Mouse (Mus musculus): ENCODE data around the gene Pkp4. TPM values are rescaled to one million over a fixed set of nuclear protein-coding genes. Genes with fewer than 3 reads are reported as not detected.

Gene Pkp4
- polyA plus RNA-seq, 1 experiment from 2014 or later = 14.7 TPM

DNA sequence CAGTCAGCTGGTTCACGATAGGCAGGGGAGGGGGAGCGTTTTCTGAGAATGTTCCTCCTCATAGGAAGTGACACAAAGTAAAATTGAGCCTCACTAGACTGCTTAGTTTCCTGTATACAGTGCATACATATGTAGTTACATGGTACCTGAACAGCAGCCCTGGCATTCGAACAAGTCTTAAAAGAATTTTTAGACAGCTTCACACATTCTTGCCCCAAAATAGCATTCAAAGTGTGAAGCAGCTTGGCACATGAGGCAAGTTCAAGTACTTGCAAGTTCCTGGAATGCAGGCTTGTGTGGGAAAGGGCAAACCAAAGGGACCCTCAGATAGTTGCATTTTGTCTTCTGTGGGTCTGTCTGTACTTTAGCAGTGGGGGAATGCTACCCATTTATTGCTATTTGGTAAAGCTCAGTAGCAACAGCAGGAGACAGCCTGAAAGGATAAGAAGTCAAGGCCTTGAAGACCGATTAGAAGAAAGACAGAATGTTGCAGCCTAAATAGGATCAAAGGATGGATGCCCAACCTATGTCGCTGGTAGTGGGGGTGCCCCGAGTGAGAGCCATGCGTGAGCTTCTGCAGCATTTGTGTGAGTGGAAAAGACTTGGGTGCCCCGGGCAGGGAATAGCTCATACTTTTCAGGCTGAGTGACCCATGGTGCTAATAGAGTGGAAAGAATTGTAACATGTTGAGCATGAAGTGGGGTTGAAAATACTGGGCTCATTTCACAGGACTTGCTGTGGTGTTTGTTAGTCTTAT lies 124.3 kb downstream of the Pkp4 start:
- H3K27ac ChIP-seq (replicated peaks) = no peak overlapping the region
- WGBS = 89% methylated on average over 8 of the region's 8 CpGs
- no peak for ATAC-seq (ENCODE audit: low FRiP score, low read depth)
- H3K9ac ChIP-seq (replicated peaks) = no peak overlapping the region
- H3K4me1 ChIP-seq = peaks cover 2% of the 10 kb centered on the region; the same call in 1 of the 2 replicates
- H3K27me3 ChIP-seq = no peaks in the 10 kb centered on the region
- no peaks in the 10 kb centered on the region for H3K36me3 ChIP-seq
- no peaks in the 10 kb centered on the region for H3K9me3 ChIP-seq
- no peak overlapping the region for H3K4me3 ChIP-seq
- H3K4me2 ChIP-seq (replicated peaks) = no peak overlapping the region

DNA sequence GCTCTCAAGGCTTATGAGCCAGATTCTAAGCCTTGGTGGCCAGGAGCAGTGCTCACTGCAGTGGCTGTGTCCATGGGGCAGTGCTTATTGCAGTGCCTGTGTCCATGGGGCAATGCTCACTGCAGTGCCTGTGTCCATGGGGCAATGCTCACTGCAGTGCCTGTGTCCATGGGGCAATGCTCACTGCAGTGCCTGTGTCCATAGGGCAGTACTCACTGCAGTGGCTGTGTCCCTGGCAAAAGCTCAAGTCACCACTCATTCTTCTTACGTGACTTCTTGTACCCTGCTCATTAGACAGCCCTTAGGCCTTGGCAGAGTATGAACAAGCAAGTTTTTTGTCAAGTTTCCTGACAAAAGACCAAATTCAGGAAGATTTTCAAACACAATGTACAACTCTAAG lies 124.9 kb downstream of the Pkp4 start:
- no peaks in the 10 kb centered on the region for H3K27me3 ChIP-seq
- no peak overlapping the region for H3K27ac ChIP-seq (replicated peaks)
- H3K4me2 ChIP-seq (replicated peaks) = no peak overlapping the region
- H3K36me3 ChIP-seq = no peaks in the 10 kb centered on the region
- no peak for ATAC-seq (ENCODE audit: low FRiP score, low read depth)
- H3K4me3 ChIP-seq = no peak overlapping the region
- H3K9ac ChIP-seq (replicated peaks) = no peak overlapping the region
- H3K9me3 ChIP-seq = no peaks in the 10 kb centered on the region
- H3K4me1 ChIP-seq = peaks cover 3% of the 10 kb centered on the region; the same call in 1 of the 2 replicates
- 89% methylated on average over 1 of the region's 1 CpGs for WGBS

DNA sequence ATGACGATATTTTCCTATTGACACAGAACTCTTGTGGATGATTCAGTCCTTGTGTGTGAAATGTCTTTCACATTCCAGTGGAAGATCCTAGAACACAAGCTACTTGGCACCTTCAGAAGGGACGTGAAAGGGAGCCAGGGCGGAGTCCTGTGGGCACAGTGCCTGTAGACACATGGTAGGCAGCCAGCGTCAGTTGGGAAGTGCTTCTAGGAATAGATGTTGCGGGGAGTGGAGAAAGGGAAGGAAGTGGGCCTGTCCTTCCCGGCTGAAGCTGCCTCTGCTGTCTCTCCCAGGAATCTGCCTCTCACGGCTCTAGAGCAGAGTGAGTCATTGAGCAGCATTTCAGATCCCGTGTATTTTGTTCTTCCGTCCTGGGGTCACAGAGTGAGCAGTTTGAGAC lies 125.6 kb downstream of the Pkp4 start:
- WGBS = 88% methylated on average over 9 of the region's 9 CpGs
- H3K27me3 ChIP-seq = no peaks in the 10 kb centered on the region
- ATAC-seq (ENCODE audit: low FRiP score, low read depth) = no peak
- no peaks in the 10 kb centered on the region for H3K36me3 ChIP-seq
- H3K4me3 ChIP-seq = no peak overlapping the region
- no peak overlapping the region for H3K27ac ChIP-seq (replicated peaks)
- no peak overlapping the region for H3K9ac ChIP-seq (replicated peaks)
- H3K9me3 ChIP-seq = no peaks in the 10 kb centered on the region
- H3K4me2 ChIP-seq (replicated peaks) = no peak overlapping the region
- peaks cover 3% of the 10 kb centered on the region; the same call in 1 of the 2 replicates for H3K4me1 ChIP-seq

DNA sequence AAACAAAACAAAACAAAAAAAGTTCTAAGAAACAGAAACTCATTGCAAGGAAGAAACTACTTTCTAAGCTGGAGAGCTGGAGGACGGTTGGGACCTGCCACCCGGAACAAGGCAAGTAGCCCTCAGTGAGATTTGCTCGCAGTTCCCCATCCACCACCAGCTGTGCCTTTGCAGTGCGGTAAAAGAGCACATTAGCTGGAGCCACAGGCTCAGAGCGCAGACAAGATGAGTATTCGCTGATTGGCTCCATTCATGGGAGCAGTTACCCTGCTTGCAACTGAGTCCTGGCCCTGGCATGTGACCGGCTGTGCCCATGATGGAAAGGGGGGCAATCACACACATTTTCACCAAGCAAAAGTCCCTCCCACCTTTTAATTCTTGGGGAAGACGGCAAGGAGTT lies 127.0 kb downstream of the Pkp4 start:
- no peak overlapping the region for H3K4me2 ChIP-seq (replicated peaks)
- H3K9ac ChIP-seq (replicated peaks) = no peak overlapping the region
- WGBS = 78% methylated on average over 8 of the region's 8 CpGs
- ATAC-seq (ENCODE audit: low FRiP score, low read depth) = no peak; the same call in 1 of the 2 replicates
- H3K36me3 ChIP-seq = no peaks in the 10 kb centered on the region
- no peaks in the 10 kb centered on the region for H3K9me3 ChIP-seq
- H3K27me3 ChIP-seq = no peaks in the 10 kb centered on the region
- H3K27ac ChIP-seq (replicated peaks) = no peak overlapping the region
- peaks cover 3% of the 10 kb centered on the region; the same call in 1 of the 2 replicates for H3K4me1 ChIP-seq
- no peak overlapping the region for H3K4me3 ChIP-seq

DNA sequence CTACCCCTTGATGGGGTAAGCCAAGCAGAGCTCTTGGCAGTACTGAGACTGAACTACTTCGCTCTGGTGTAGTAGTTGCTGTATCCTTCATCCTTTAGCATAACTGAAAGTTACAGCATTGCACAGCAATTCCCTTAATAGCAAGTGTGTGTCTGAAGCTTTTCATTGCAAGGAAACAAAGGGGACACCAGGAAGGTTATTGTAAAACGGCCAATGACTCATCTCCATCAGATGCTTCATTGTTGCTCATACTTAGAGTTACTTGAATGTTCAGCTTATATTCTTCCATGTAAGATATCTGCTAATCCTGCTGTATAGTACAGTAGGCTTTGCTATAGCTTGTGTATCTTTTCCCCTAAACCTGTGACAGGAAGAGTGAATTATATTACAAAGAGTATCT lies 128.8 kb downstream of the Pkp4 start:
- 91% methylated on average over 2 of the region's 2 CpGs for WGBS
- no peak overlapping the region for H3K4me2 ChIP-seq (replicated peaks)
- H3K27ac ChIP-seq (replicated peaks) = no peak overlapping the region
- no peak overlapping the region for H3K9ac ChIP-seq (replicated peaks)
- no peaks in the 10 kb centered on the region for H3K9me3 ChIP-seq
- peaks cover 3% of the 10 kb centered on the region; the same call in 1 of the 2 replicates for H3K4me1 ChIP-seq
- no peaks in the 10 kb centered on the region for H3K36me3 ChIP-seq
- no peaks in the 10 kb centered on the region for H3K27me3 ChIP-seq
- H3K4me3 ChIP-seq = no peak overlapping the region
- ATAC-seq (ENCODE audit: low FRiP score, low read depth) = no peak

- Histone ChIP-seq H3K9me3 (no peaks in the 10 kb centered on the region), H3K27ac (replicated peaks) (no peak overlapping the region), H3K4me1 (peaks cover 3% of the 10 kb centered on the region; the same call in 1 of the 2 replicates), H3K9ac (replicated peaks) (no peak overlapping the region), H3K27me3 (no peaks in the 10 kb centered on the region), H3K4me3 (no peak overlapping the region), H3K4me2 (replicated peaks) (no peak overlapping the region), H3K36me3 (no peaks in the 10 kb centered on the region)
- no peak for ATAC-seq (ENCODE audit: low FRiP score, low read depth)
- 81% methylated on average over 3 of the region's 3 CpGs for WGBS
These were observed 129.7 kb downstream of the Pkp4 start for GRCm38 (mm10) chr2:59290391-59290790.

- Histone ChIP-seq H3K4me2 (replicated peaks) (no peak overlapping the region), H3K9me3 (no peaks in the 10 kb centered on the region), H3K9ac (replicated peaks) (no peak overlapping the region), H3K36me3 (no peaks in the 10 kb centered on the region), H3K4me3 (no peak overlapping the region), H3K27me3 (no peaks in the 10 kb centered on the region), H3K4me1 (peaks cover 12% of the 10 kb centered on the region), H3K27ac (replicated peaks) (no peak overlapping the region)
- 91% methylated on average over 3 of the region's 3 CpGs for WGBS
- ATAC-seq (ENCODE audit: low FRiP score, low read depth) = no peak
These were observed 139.2 kb downstream of the Pkp4 start for GRCm38 (mm10) chr2:59299831-59300230.

GRCm38 (mm10) chr2:59301671-59302070 lies 141.0 kb downstream of the Pkp4 start:
- Histone ChIP-seq H3K27me3 (no peaks in the 10 kb centered on the region), H3K4me1 (peaks cover 12% of the 10 kb centered on the region), H3K36me3 (peaks cover 8% of the 10 kb centered on the region; the same call in 1 of the 2 replicates), H3K9me3 (no peaks in the 10 kb centered on the region), H3K4me3 (no peak overlapping the region), H3K4me2 (replicated peaks) (0 out of 2 replicates have a peak overlapping the region, but pooled peaks have one; percentile 16), H3K27ac (replicated peaks) (no peak overlapping the region), H3K9ac (replicated peaks) (no peak overlapping the region)
- peak; percentile 74 for ATAC-seq (ENCODE audit: low FRiP score, low read depth)
- WGBS = 26% methylated on average over 12 of the region's 12 CpGs

DNA sequence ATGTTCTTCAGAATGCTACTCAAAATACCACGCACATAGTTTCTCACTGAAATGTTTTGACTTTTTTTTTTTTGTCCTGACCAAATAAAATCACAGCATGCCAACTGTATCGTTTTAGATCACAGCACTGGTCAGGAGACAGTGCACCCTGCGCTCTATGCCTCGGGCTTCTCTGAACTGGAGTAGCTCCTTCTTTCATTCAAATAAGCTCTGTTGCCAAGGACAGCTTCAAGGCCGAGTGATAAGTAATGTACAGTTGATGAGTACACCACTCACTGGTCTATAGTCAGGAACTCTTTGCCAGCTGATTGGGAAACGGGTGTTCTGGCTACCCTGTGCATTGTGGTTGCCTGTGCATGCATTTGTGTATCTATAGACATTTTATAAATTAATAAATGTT lies 141.8 kb downstream of the Pkp4 start:
- no peak overlapping the region for H3K27ac ChIP-seq (replicated peaks)
- no peak overlapping the region for H3K4me3 ChIP-seq
- peaks cover 12% of the 10 kb centered on the region for H3K4me1 ChIP-seq
- no peaks in the 10 kb centered on the region for H3K27me3 ChIP-seq
- ATAC-seq (ENCODE audit: low FRiP score, low read depth) = no peak
- no peaks in the 10 kb centered on the region for H3K9me3 ChIP-seq
- H3K4me2 ChIP-seq (replicated peaks) = no peak overlapping the region
- H3K9ac ChIP-seq (replicated peaks) = no peak overlapping the region
- peaks cover 15% of the 10 kb centered on the region; the same call in 1 of the 2 replicates for H3K36me3 ChIP-seq
- 74% methylated on average over 6 of the region's 6 CpGs for WGBS

DNA sequence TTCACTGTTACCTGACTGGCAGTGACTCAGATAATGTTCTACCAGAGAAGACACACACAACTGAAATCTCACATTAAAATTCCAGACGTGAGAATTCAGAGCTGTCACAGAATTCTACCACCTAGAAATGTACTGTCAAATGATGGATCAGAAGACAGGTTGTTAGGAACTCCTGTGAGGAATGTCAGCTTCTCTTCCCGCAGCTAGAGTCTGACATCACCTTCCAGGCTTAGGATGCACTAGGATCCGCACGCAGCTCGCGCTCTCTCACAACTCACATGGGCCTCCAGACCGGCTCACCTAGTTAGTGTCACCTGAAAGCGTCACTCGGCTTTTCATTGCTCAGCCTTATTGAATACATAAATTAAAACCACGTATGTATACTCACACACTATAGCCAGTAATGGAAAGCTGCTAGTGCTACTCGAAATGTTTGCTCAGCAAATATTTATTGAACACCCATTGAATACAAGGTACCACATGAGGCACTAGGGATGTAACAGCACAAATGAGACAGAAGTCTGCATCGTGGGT lies 142.9 kb downstream of the Pkp4 start:
- Histone ChIP-seq H3K4me1 (peaks cover 12% of the 10 kb centered on the region), H3K27me3 (no peaks in the 10 kb centered on the region), H3K36me3 (peaks cover 24% of the 10 kb centered on the region), H3K9me3 (no peaks in the 10 kb centered on the region), H3K4me3 (no peak overlapping the region), H3K4me2 (replicated peaks) (no peak overlapping the region), H3K27ac (replicated peaks) (no peak overlapping the region), H3K9ac (replicated peaks) (no peak overlapping the region)
- no peak for ATAC-seq (ENCODE audit: low FRiP score, low read depth)
- 87% methylated on average over 12 of the region's 12 CpGs for WGBS

GRCm38 (mm10) chr2:59307302-59307701 lies 146.7 kb downstream of the Pkp4 start:
- Histone ChIP-seq H3K9ac (replicated peaks) (no peak overlapping the region), H3K27ac (replicated peaks) (no peak overlapping the region), H3K4me1 (peaks cover 3% of the 10 kb centered on the region), H3K4me2 (replicated peaks) (no peak overlapping the region), H3K36me3 (peaks cover 36% of the 10 kb centered on the region), H3K27me3 (no peaks in the 10 kb centered on the region), H3K9me3 (no peaks in the 10 kb centered on the region), H3K4me3 (no peak overlapping the region)
- no peak for ATAC-seq (ENCODE audit: low FRiP score, low read depth)
- 92% methylated on average over 8 of the region's 8 CpGs for WGBS

GRCm38 (mm10) chr2:59308055-59308454 lies 147.4 kb downstream of the Pkp4 start:
- ATAC-seq (ENCODE audit: low FRiP score, low read depth) = 0 out of 2 replicates have a peak, but pooled peaks have one; percentile 27

More at GRCm38 (mm10) chr2:59308055-59308454, 147.4 kb downstream of the Pkp4 start:
- H3K4me3 ChIP-seq = no peak overlapping the region
- no peak overlapping the region for H3K4me2 ChIP-seq (replicated peaks)
- no peak overlapping the region for H3K9ac ChIP-seq (replicated peaks)
- H3K9me3 ChIP-seq = no peaks in the 10 kb centered on the region
- H3K4me1 ChIP-seq = peaks cover under 1% of the 10 kb centered on the region; the same call in 1 of the 2 replicates
- no peak overlapping the region for H3K27ac ChIP-seq (replicated peaks)
- no peaks in the 10 kb centered on the region for H3K27me3 ChIP-seq
- H3K36me3 ChIP-seq = peaks cover 36% of the 10 kb centered on the region
- WGBS = 96% methylated on average over 19 of the region's 19 CpGs
